Mouse (Mus musculus) B cell, adult 2 months (primary cell): ENCODE measurements around the gene Cbx3.

Experiments
- DNase-seq, 2 experiments: peaks; one replicate each; pipeline ENCODE4 v3.0.0; 2022

Cbx3 gene

DNA sequence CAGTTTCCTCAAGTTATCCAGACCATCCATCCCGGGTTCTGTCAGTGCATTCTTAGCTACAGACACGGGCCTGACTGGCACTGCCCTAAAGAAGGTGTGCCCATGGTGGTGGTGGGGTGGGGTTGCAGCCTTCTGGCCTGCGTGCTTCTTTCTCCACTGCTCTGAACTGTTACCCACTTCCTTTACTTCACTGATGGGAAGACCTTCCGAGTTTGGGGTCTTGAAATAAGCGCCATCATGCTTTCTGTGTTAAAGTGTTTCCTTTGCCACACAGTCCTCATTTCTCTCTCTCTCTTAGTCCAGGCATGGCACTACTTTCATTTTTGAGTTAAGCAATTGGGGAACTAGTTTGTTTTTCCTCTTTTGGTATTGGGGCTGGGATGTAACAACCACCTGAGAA, 54.8 kb downstream of the Cbx3 start:
- DNase-seq, result peak; percentile 26 to 32

DNA sequence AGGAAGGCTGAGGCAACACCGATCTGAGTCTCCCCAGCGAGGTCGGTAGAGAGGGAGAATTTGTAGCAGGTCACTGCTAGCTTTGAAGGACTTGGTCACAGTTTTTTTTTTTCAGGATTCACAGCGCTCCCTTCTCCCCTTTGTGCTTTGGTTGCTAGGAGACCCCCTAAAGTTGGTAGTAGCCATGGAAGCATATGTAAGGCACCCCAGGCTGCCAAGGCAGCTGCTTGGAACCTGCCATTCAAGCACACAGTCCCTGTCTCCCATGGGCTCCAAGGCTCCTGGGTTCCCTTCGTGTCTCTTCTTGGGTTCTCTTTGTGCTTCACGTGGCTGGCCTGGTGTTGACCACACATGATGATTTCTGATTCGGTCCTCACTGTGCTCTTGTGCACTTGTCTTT, 59.3 kb downstream of the Cbx3 start:
- no peak for DNase-seq
